Mouse (Mus musculus) CH12.LX (cell line): ENCODE measurements around the gene Eefsec. TPM values are rescaled to one million over a fixed set of nuclear protein-coding genes. Genes with fewer than 3 reads are reported as not detected.

Source experiments
- DNase-seq: peaks from one replicate; pipeline ENCODE4 v3.0.0-alpha.2; 2013; ENCODE audit errors: extremely low read depth
- H3K27ac ChIP-seq: 2 replicates; pipeline ENCODE4 v1.5.1; 2012; ENCODE audit warnings: low read depth, mild to moderate bottlenecking, control low read depth, moderate library complexity; ENCODE audit not compliant: insufficient read depth
- H3K27me3 ChIP-seq: replicated peaks from 2 replicates; pipeline ENCODE3; 2012; ENCODE audit warnings: inconsistent platforms
- H3K36me3 ChIP-seq, 2 experiments: replicated peaks in 1 of 2; 2 replicates each; pipeline versions ENCODE3 to v1.6.1; 2012; ENCODE audit warnings: inconsistent platforms in 1 of 2, low read length in 1 of 2, mild to moderate bottlenecking in 1 of 2, mixed read lengths in 1 of 2, moderate library complexity in 1 of 2; ENCODE audit not compliant: control insufficient read depth in 1 of 2, insufficient read depth in 1 of 2
- H3K4me1 ChIP-seq, 2 experiments: 2 replicates each; pipeline ENCODE4 v1.6.1; 2012; ENCODE audit warnings: inconsistent platforms in 1 of 2, moderate library complexity in 1 of 2; ENCODE audit not compliant: insufficient read depth in 2 of 2, control insufficient read depth in 1 of 2
- H3K4me2 ChIP-seq: 2 replicates; pipeline ENCODE4 v1.6.1; 2012; ENCODE audit warnings: low read depth, mild to moderate bottlenecking, control low read depth; ENCODE audit not compliant: poor library complexity, insufficient read depth, severe bottlenecking
- H3K4me3 ChIP-seq, 3 experiments: fragments of 150-350 bp in 1 of 3; sonication (generic) in 1 of 3; replicated peaks in 1 of 3; 2 replicates each; pipeline versions ENCODE3 to v1.5.1; 2011 to 2012; ENCODE audit warnings: low read depth in 2 of 3, low read length in 2 of 3, mild to moderate bottlenecking in 2 of 3, moderate library complexity in 2 of 3, control low read depth in 1 of 3, improper control_type of control experiment in 1 of 3, inconsistent platforms in 1 of 3, mixed read lengths in 1 of 3; ENCODE audit not compliant: poor library complexity in 1 of 3
- H3K79me2 ChIP-seq: replicated peaks from 2 replicates; pipeline ENCODE4 v1.6.1; 2012; ENCODE audit warnings: mild to moderate bottlenecking, moderate library complexity; ENCODE audit not compliant: control insufficient read depth, poor library complexity, insufficient read depth, severe bottlenecking; ENCODE audit errors: extremely low read depth
- H3K9ac ChIP-seq: 2 replicates; pipeline ENCODE4 v1.6.1; 2012; ENCODE audit warnings: low read depth, mild to moderate bottlenecking, control low read depth, moderate library complexity; ENCODE audit not compliant: insufficient read depth
- H3K9me3 ChIP-seq: replicated peaks from 2 replicates; pipeline ENCODE3; 2012; ENCODE audit warnings: low read length, inconsistent platforms, mixed read lengths
- BHLHE40 ChIP-seq: IDR thresholded peaks from 2 replicates; pipeline ENCODE4 v1.6.1; 2011; ENCODE audit warnings: mild to moderate bottlenecking, low read depth, low read length, improper control_type of control experiment
- CHD1 ChIP-seq: IDR thresholded peaks from 2 replicates; pipeline ENCODE4 v1.6.1; 2012; ENCODE audit warnings: low read depth, low read length, improper control_type of control experiment, inconsistent platforms
- E2F4 ChIP-seq: IDR thresholded peaks from 2 replicates; pipeline ENCODE4 v1.6.1; 2011; ENCODE audit warnings: low read depth, low read length, improper control_type of control experiment; ENCODE audit not compliant: insufficient replicate concordance
- EP300 ChIP-seq: IDR thresholded peaks from 2 replicates; pipeline ENCODE4 v1.6.1; 2011; ENCODE audit warnings: low read length, improper control_type of control experiment
- ETS1 ChIP-seq: conservative IDR thresholded peaks from 2 replicates; pipeline ENCODE4 v1.6.1; 2012; ENCODE audit warnings: low read depth, mild to moderate bottlenecking, inconsistent platforms, low read length, improper control_type of control experiment, moderate library complexity
- GABPA ChIP-seq: IDR thresholded peaks from 2 replicates; pipeline ENCODE4 v1.6.1; 2012; ENCODE audit warnings: low read depth, low read length, improper control_type of control experiment, inconsistent platforms; ENCODE audit not compliant: insufficient replicate concordance
- HCFC1 ChIP-seq: IDR thresholded peaks from 2 replicates; pipeline ENCODE4 v1.6.1; 2012; ENCODE audit warnings: low read depth, mild to moderate bottlenecking, inconsistent platforms, low read length, improper control_type of control experiment
- IRF4 ChIP-seq: IDR thresholded peaks from 2 replicates; pipeline ENCODE4 v1.6.1; 2014; ENCODE audit warnings: low read depth, mild to moderate bottlenecking, inconsistent platforms, low read length, improper control_type of control experiment
- KAT2A ChIP-seq: IDR thresholded peaks from 2 replicates; pipeline ENCODE4 v1.6.1; 2012; ENCODE audit warnings: low read length, improper control_type of control experiment, inconsistent platforms; ENCODE audit not compliant: insufficient replicate concordance
- MAFK ChIP-seq: IDR thresholded peaks from 2 replicates; pipeline ENCODE4 v1.6.1; 2011; ENCODE audit warnings: low read length, improper control_type of control experiment; ENCODE audit not compliant: insufficient replicate concordance
- MAX ChIP-seq: IDR thresholded peaks from 2 replicates; pipeline ENCODE4 v1.6.1; 2011; ENCODE audit warnings: low read length, improper control_type of control experiment
- MAZ ChIP-seq: IDR thresholded peaks from 2 replicates; pipeline ENCODE4 v1.6.1; 2012; ENCODE audit warnings: low read depth, mild to moderate bottlenecking, inconsistent platforms, low read length, improper control_type of control experiment, moderate library complexity
- MEF2A ChIP-seq: IDR thresholded peaks from 2 replicates; pipeline ENCODE4 v1.6.1; 2014; ENCODE audit warnings: low read depth, mild to moderate bottlenecking, inconsistent platforms, low read length, improper control_type of control experiment, borderline replicate concordance
- MXI1 ChIP-seq: IDR thresholded peaks from 2 replicates; pipeline ENCODE4 v1.6.1; 2011; ENCODE audit warnings: mild to moderate bottlenecking, low read depth, low read length, improper control_type of control experiment
- NELFE ChIP-seq: IDR thresholded peaks from 2 replicates; pipeline ENCODE4 v1.6.1; 2011; ENCODE audit warnings: low read depth, low read length, improper control_type of control experiment
- NRF1 ChIP-seq: IDR thresholded peaks from 2 replicates; pipeline ENCODE4 v1.6.1; 2014; ENCODE audit warnings: low read depth, mild to moderate bottlenecking, inconsistent platforms, low read length, improper control_type of control experiment, moderate library complexity
- PAX5 ChIP-seq: IDR thresholded peaks from 2 replicates; pipeline ENCODE4 v1.6.1; 2012; ENCODE audit warnings: low read length, inconsistent platforms, mixed read lengths
- RCOR1 ChIP-seq: conservative IDR thresholded peaks from 2 replicates; pipeline ENCODE4 v1.6.1; 2012; ENCODE audit warnings: low read depth, mild to moderate bottlenecking, inconsistent platforms, low read length, improper control_type of control experiment
- SIN3A ChIP-seq: IDR thresholded peaks from 2 replicates; pipeline ENCODE4 v1.6.1; 2012; ENCODE audit warnings: low read length, improper control_type of control experiment, inconsistent platforms
- SMC3 ChIP-seq: IDR thresholded peaks from 2 replicates; pipeline ENCODE4 v1.6.1; 2011; ENCODE audit warnings: low read depth, low read length, improper control_type of control experiment
- TCF12 ChIP-seq: IDR thresholded peaks from 2 replicates; pipeline ENCODE4 v1.6.1; 2014; ENCODE audit warnings: low read depth, mild to moderate bottlenecking, inconsistent platforms, low read length, improper control_type of control experiment
- USF1 ChIP-seq: IDR thresholded peaks from 2 replicates; pipeline ENCODE4 v1.6.1; 2014; ENCODE audit warnings: low read depth, mild to moderate bottlenecking, inconsistent platforms, low read length, improper control_type of control experiment
- USF2 ChIP-seq: conservative IDR thresholded peaks from 2 replicates; pipeline ENCODE4 v1.6.1; 2011; ENCODE audit warnings: low read depth, low read length, improper control_type of control experiment
- ZMIZ1 ChIP-seq: IDR thresholded peaks from 2 replicates; pipeline ENCODE4 v1.6.1; 2012; ENCODE audit warnings: low read depth, mild to moderate bottlenecking, inconsistent platforms, low read length, improper control_type of control experiment
- dilution Hi-C: fragments of 300-500 bp; cut with MboI; formaldehyde crosslinking; loops from 2 replicates; pipeline ENCODE4 v1.14.3; 2020; ENCODE audit warnings: low sequenced_read_pairs; ENCODE audit not compliant: extremely low pct_unique_long_range_greater_than_20kb, extremely low pct_ligation_motif_present
- in situ Hi-C: fragments of 300-500 bp; cut with MboI; formaldehyde crosslinking; loops from 3 replicates; pipeline ENCODE4 v1.14.3; 2019; ENCODE audit warnings: low sequenced_read_pairs, low pct_ligation_motif_present, low pct_unique_long_range_greater_than_20kb, mixed read lengths
- polyA plus RNA-seq: library from polyadenylated mRNA; unstranded; fragments of >175 nt; gene quantifications from 2 replicates; pipeline ENCODE4 v1.2.1, GENCODE M21; 2012; ENCODE audit warnings: low read depth; ENCODE audit not compliant: insufficient read length
- total RNA-seq, 2 experiments: library from RNA; depleted of rRNA; stranded (reverse); fragments of 300-350 nt in 1 of 2; fragments of >200 nt in 1 of 2; gene quantifications; 2 replicates each; pipeline ENCODE4 v1.2.3; 2012 to 2014

The Eefsec gene
- total and polyA plus RNA-seq, 3 experiments, result 26.2 to 48.8 (median 32.1) TPM

DNA sequence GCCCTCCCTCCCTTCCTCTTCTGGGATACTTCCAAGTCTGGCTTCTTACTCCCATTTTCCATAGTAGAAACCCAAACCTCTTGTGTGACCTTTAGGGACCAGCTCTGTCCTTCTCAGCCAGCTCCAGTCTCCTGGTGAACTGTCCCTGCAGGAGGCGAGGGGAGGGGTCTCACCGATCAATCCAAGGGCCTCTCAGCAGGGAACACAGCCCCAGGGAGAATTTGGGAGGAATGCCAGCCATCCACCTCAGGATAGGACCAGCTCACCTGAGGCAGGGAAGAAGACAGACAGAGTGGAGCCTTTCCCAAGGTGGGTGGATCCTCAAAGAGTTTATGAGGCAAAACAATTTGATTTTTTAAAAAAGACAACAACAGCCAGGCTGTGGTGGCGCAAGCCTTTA is 236.2 kb downstream of the Eefsec start:
- no peaks in the 10 kb centered on the region for H3K79me2 ChIP-seq
- peaks cover 0 to 11% of the 10 kb centered on the region in 2 experiments; a peak in 2 of 4 replicates for H3K4me1 ChIP-seq
- in situ Hi-C loops, result no loop called here
- DNase-seq, result no peak
- TF ChIP-seq MEF2A (no peak), SIN3A (no peak), CHD1 (no peak), RCOR1 (no peak), USF2 (no peak), MAZ (no peak), KAT2A (no peak), GABPA (no peak), NRF1 (no peak), PAX5 (no peak), E2F4 (no peak), EP300 (no peak), NELFE (no peak), MAX (no peak), MAFK (no peak), ZMIZ1 (no peak), ETS1 (no peak), HCFC1 (no peak)
- H3K9me3 ChIP-seq, result no peaks in the 10 kb centered on the region
- no peak overlapping the region for H3K4me3 ChIP-seq
- dilution Hi-C loops, result no loop called here
- no peak overlapping the region for H3K4me2 ChIP-seq
- no peak overlapping the region for H3K27ac ChIP-seq
- H3K36me3 ChIP-seq, result no peaks in the 10 kb centered on the region
- H3K27me3 ChIP-seq, result peaks cover 8% of the 10 kb centered on the region
- no peak overlapping the region for H3K9ac ChIP-seq

GRCm38 (mm10) chr6:88209453-88209852 is 236.9 kb downstream of the Eefsec start:
- dilution Hi-C loops (no loop called here), in situ Hi-C loops (no loop called here)
- no peak overlapping the region for H3K4me2 ChIP-seq

More at GRCm38 (mm10) chr6:88209453-88209852, 236.9 kb downstream of the Eefsec start:
- no peak for TF ChIP-seq SMC3
- no peak for TF ChIP-seq MXI1
- no peak for TF ChIP-seq MAZ
- no peak for TF ChIP-seq BHLHE40
- TF ChIP-seq USF1, result no peak
- no peak for TF ChIP-seq EP300
- TF ChIP-seq TCF12, result no peak
- TF ChIP-seq RCOR1, result no peak
- no peak for TF ChIP-seq IRF4
- no peaks in the 10 kb centered on the region for H3K79me2 ChIP-seq
- no peak for DNase-seq
- H3K27ac ChIP-seq, result no peak overlapping the region
- H3K4me3 ChIP-seq, result no peak overlapping the region
- H3K9ac ChIP-seq, result no peak overlapping the region
- no peaks in the 10 kb centered on the region for H3K36me3 ChIP-seq
- H3K4me1 ChIP-seq, result peaks cover 0 to 16% of the 10 kb centered on the region in 2 experiments; a peak in 2 of 4 replicates
- H3K9me3 ChIP-seq, result no peaks in the 10 kb centered on the region
- peaks cover 11% of the 10 kb centered on the region for H3K27me3 ChIP-seq
